Mouse (Mus musculus): Measurements from ENCODE around the gene Aanat.

- TF ChIP-seq CTCF (IDR thresholded peaks at IDR 0.05; ENCODE audit: low read depth, low read length): no peak
- no peak for TF ChIP-seq POLR2A (IDR thresholded peaks at IDR 0.05; ENCODE audit: extremely low read depth, insufficient read depth, low read length)
These were observed 60.5 kb downstream of the Aanat start for GRCm38 (mm10) chr11:116646771-116647170.
